18 mouse cellular contexts compared by ENCODE assay signal in the genomic region with DNA sequence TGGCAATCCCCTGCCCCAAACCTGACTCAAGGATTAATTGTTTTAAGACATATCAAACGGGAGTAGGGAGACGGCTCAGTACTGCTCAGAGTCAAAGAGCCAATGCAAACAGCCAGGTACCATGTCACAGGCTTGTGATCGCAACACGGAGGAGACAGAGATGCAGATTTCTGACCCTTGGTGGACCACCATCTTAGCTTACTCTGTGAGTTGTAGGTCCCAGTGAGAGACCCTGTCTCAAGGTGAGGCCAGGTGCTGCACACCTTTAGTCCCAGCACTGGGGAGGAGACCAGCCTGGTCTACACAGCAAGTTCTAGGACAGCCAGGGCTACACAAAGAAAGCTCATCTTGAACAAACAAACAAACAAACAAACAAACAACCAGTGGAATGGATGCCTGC. TPM values are rescaled to one million over a fixed set of nuclear protein-coding genes. Genes with fewer than 3 reads are reported as not detected.
A peak's percentile ranks its signal among the peaks of the same experiment; 100 is the strongest.
DNase-seq lines count a peak whose midpoint lies in the region; ATAC-seq and TF ChIP-seq lines count a peak whose summit lies in the region.
"Had no signal": no experiment of that assay in that cellular context is flagged by ENCODE, and none has a peak within 500 bp of the region (broad histone marks: within the 10 kb centered on the region; RNA-seq: fewer than 3 reads in every experiment).

No protein-coding gene starts in this region.

- H3K4me2 ChIP-seq in heart, embryonic 12.5 days, result no peak overlapping the region
- no peak overlapping the region for H3K4me2 ChIP-seq in liver, postnatal 0 days (ENCODE audit: low read depth, low read length)
- H3K4me2 ChIP-seq in liver, embryonic 11.5 days, result no peak overlapping the region
- no peak overlapping the region for H3K4me2 ChIP-seq in heart, embryonic 16.5 days (ENCODE audit: low read depth, low read length)
- no peak overlapping the region for H3K4me2 ChIP-seq in stomach, embryonic 15.5 days
- H3K4me2 ChIP-seq: midbrain, embryonic 12.5 days had no signal

- no peak overlapping the region for H3K9ac ChIP-seq in heart, embryonic 12.5 days
- H3K9ac ChIP-seq in liver, postnatal 0 days (replicated peaks), result no peak overlapping the region
- no peak overlapping the region for H3K9ac ChIP-seq in liver, embryonic 11.5 days (ENCODE audit: low read depth, low read length)
- no peak overlapping the region for H3K9ac ChIP-seq in heart, embryonic 16.5 days (ENCODE audit: low read length)
- H3K9ac ChIP-seq in stomach, embryonic 15.5 days, result no peak overlapping the region
- H3K9ac ChIP-seq: forebrain, postnatal 0 days; midbrain, embryonic 12.5 days had no signal

- H3K4me1 ChIP-seq in heart, embryonic 12.5 days (replicated peaks), result peaks cover 66% of the 10 kb centered on the region
- H3K4me1 ChIP-seq in liver, postnatal 0 days (ENCODE audit: insufficient read depth), result no peaks in the 10 kb centered on the region
- H3K4me1 ChIP-seq in liver, embryonic 11.5 days (replicated peaks; ENCODE audit: control insufficient read depth, insufficient read depth, low read length), result no peaks in the 10 kb centered on the region
- H3K4me1 ChIP-seq in heart, embryonic 16.5 days (ENCODE audit: control insufficient read depth, insufficient read depth, low read length), result peaks cover 18% of the 10 kb centered on the region
- H3K4me1 ChIP-seq in stomach, embryonic 15.5 days, result peaks cover 52% of the 10 kb centered on the region

- H3K27me3 ChIP-seq in heart, embryonic 12.5 days (replicated peaks), result 0 out of 2 replicates have a peak, but pooled peaks cover 3% of the 10 kb centered on the region
- H3K27me3 ChIP-seq in liver, postnatal 0 days (ENCODE audit: insufficient read depth, low read length), result no peaks in the 10 kb centered on the region
- H3K27me3 ChIP-seq in liver, embryonic 11.5 days (replicated peaks; ENCODE audit: control insufficient read depth, insufficient read depth, low read length), result peaks cover 4% of the 10 kb centered on the region; the same call in 1 of the 2 replicates
- H3K27me3 ChIP-seq in heart, embryonic 16.5 days (ENCODE audit: control insufficient read depth, insufficient read depth, low read length), result 0 out of 2 replicates have a peak, but pooled peaks cover 2% of the 10 kb centered on the region
- no peaks in the 10 kb centered on the region for H3K27me3 ChIP-seq in stomach, embryonic 15.5 days (replicated peaks)

- H3K27ac ChIP-seq in heart, embryonic 12.5 days (ENCODE audit: poor library complexity, severe bottlenecking), result peak overlapping the region; percentile 90
- peak overlapping the region; percentile 22; the same call in 1 of the 2 replicates for H3K27ac ChIP-seq in liver, postnatal 0 days (ENCODE audit: low read depth)
- no peak overlapping the region for H3K27ac ChIP-seq in liver, embryonic 11.5 days (ENCODE audit: low read depth, low read length)
- peak overlapping the region; percentile 86 for H3K27ac ChIP-seq in heart, embryonic 16.5 days (ENCODE audit: low read length)
- H3K27ac ChIP-seq in stomach, embryonic 15.5 days, result peak overlapping the region; percentile 93
- H3K27ac ChIP-seq: midbrain, embryonic 12.5 days had no signal

- H3K36me3 ChIP-seq in heart, embryonic 12.5 days, result no peaks in the 10 kb centered on the region
- H3K36me3 ChIP-seq in liver, postnatal 0 days (replicated peaks; ENCODE audit: insufficient read depth, low read length), result no peaks in the 10 kb centered on the region
- H3K36me3 ChIP-seq in liver, embryonic 11.5 days (ENCODE audit: control insufficient read depth, insufficient read depth, low read length), result no peaks in the 10 kb centered on the region
- H3K36me3 ChIP-seq in heart, embryonic 16.5 days (ENCODE audit: control insufficient read depth, insufficient read depth), result no peaks in the 10 kb centered on the region
- no peaks in the 10 kb centered on the region for H3K36me3 ChIP-seq in stomach, embryonic 15.5 days
- H3K36me3 ChIP-seq: midbrain, embryonic 12.5 days had no signal

- no peaks in the 10 kb centered on the region for H3K9me3 ChIP-seq in heart, embryonic 12.5 days (replicated peaks)
- no peaks in the 10 kb centered on the region for H3K9me3 ChIP-seq in liver, postnatal 0 days (ENCODE audit: low read length)
- no peaks in the 10 kb centered on the region for H3K9me3 ChIP-seq in liver, embryonic 11.5 days (ENCODE audit: control insufficient read depth, low read length)
- H3K9me3 ChIP-seq in heart, embryonic 16.5 days (replicated peaks; ENCODE audit: control insufficient read depth, low read length), result no peaks in the 10 kb centered on the region
- H3K9me3 ChIP-seq in stomach, embryonic 15.5 days, result no peaks in the 10 kb centered on the region
- H3K9me3 ChIP-seq: midbrain, embryonic 12.5 days had no signal

- DNase-seq in heart, postnatal 25 days (ENCODE audit: low spot score), result no peak
- DNase-seq in liver, postnatal 0 days, result no peak
- no peak for DNase-seq in liver, embryonic 11.5 days (ENCODE audit: low spot score)
- no peak for DNase-seq in right cerebral cortex, postnatal 14 days
- DNase-seq: cerebellum, adult 18-20 months; forebrain, postnatal 0 days; thymus, adult 2 months had no signal

- no peak for TF ChIP-seq EP300 in liver, postnatal 0 days (IDR thresholded peaks at IDR 0.05; ENCODE audit: low read depth)

- TF ChIP-seq CTCF in liver, postnatal 0 days (IDR thresholded peaks at IDR 0.05; ENCODE audit: low read depth), result no peak

- 77% methylated on average over 4 of the region's 4 CpGs for WGBS in heart, embryonic 12.5 days
- WGBS in liver, postnatal 0 days (ENCODE audit: insufficient replicate concordance), result 87% methylated on average over 4 of the region's 4 CpGs
- 81% methylated on average over 4 of the region's 4 CpGs for WGBS in liver, embryonic 11.5 days
- 79% methylated on average over 4 of the region's 4 CpGs for WGBS in heart, embryonic 16.5 days
- WGBS in stomach, embryonic 15.5 days, result 72% methylated on average over 4 of the region's 4 CpGs

- no peak for ATAC-seq in heart, embryonic 12.5 days (ENCODE audit: insufficient number of reproducible peaks, low FRiP score)
- ATAC-seq in liver, postnatal 0 days, result no peak
- no peak for ATAC-seq in liver, embryonic 11.5 days (replicated peaks; ENCODE audit: low FRiP score)
- ATAC-seq in heart, embryonic 16.5 days (replicated peaks; ENCODE audit: extremely low read depth, insufficient read depth, low FRiP score), result no peak
- ATAC-seq in stomach, embryonic 15.5 days (ENCODE audit: insufficient read depth, low FRiP score, low read depth), result no peak
- ATAC-seq: activated CD4-positive, CD25-positive, alpha-beta regulatory T cell, adult 4 months; forebrain, postnatal 0 days; hindbrain, embryonic 16.5 days had no signal

- intact Hi-C loops in heart, postnatal 25 days (cut with DNase I), result no loop called here

- H3K4me3 ChIP-seq in heart, embryonic 12.5 days, result no peak overlapping the region
- H3K4me3 ChIP-seq in liver, postnatal 0 days (ENCODE audit: low read depth, low read length), result no peak overlapping the region
- H3K4me3 ChIP-seq in liver, embryonic 11.5 days (ENCODE audit: low read depth, low read length), result no peak overlapping the region
- no peak overlapping the region for H3K4me3 ChIP-seq in heart, embryonic 16.5 days (ENCODE audit: low read length)
- no peak overlapping the region for H3K4me3 ChIP-seq in stomach, embryonic 15.5 days (replicated peaks)
- H3K4me3 ChIP-seq: erythroblast, embryonic 14.5 days; midbrain, embryonic 12.5 days had no signal

RNA-seq across cellular contexts. Expression of a gene that starts 10.6 kb away (rescaled TPM):
- polyA plus RNA-seq in heart, embryonic 12.5 days (2016; fragmentation: Nextera tagmentation; extraction: Ambion mirVana), result 9.5 and 10.1 TPM in 2 replicates
- 1 to 10 TPM; 7.7 to 8.5 TPM for total RNA-seq in heart, postnatal 25 days (2021)
- 0.81 and 1.6 TPM in 2 replicates for polyA plus RNA-seq in liver, postnatal 0 days (2015; fragmentation: Nextera tagmentation; extraction: Ambion mirVana)
- polyA plus RNA-seq in liver, embryonic 11.5 days (2014; fragmentation: Nextera tagmentation; extraction: Ambion mirVana), result 1.2 and 1.6 TPM in 2 replicates
- polyA plus RNA-seq in heart, embryonic 16.5 days (2015; fragmentation: Nextera tagmentation; extraction: Ambion mirVana), result 12.8 and 14.8 TPM in 2 replicates
- 19.1 and 22.7 TPM in 2 replicates for polyA plus RNA-seq in stomach, embryonic 15.5 days (2015; fragmentation: Nextera tagmentation; extraction: Ambion mirVana)
- polyA plus RNA-seq: activated CD4-positive, CD25-positive, alpha-beta regulatory T cell, adult 4 months; erythroblast, embryonic 14.5 days; midbrain, embryonic 12.5 days had no signal

RNA-seq across cellular contexts. Expression of a gene that starts 14.5 kb away (rescaled TPM):
- not detected in 2 replicates for polyA plus RNA-seq in heart, embryonic 12.5 days (2016; fragmentation: Nextera tagmentation; extraction: Ambion mirVana)
- not detected for total RNA-seq in heart, postnatal 25 days (2021)
- 0.49 TPM in 1 of 2 replicates, not detected in the other for polyA plus RNA-seq in liver, postnatal 0 days (2015; fragmentation: Nextera tagmentation; extraction: Ambion mirVana)
- not detected in 2 replicates for polyA plus RNA-seq in liver, embryonic 11.5 days (2014; fragmentation: Nextera tagmentation; extraction: Ambion mirVana)
- polyA plus RNA-seq in heart, embryonic 16.5 days (2015; fragmentation: Nextera tagmentation; extraction: Ambion mirVana), result 0.88 TPM in 1 of 2 replicates, not detected in the other
- 1.2 and 1.6 TPM in 2 replicates for polyA plus RNA-seq in stomach, embryonic 15.5 days (2015; fragmentation: Nextera tagmentation; extraction: Ambion mirVana)
- total RNA-seq: forebrain, postnatal 0 days; gastrocnemius, postnatal 36 days; layer of hippocampus, adult 18-20 months; left cerebral cortex, postnatal 14 days had no signal
- polyA plus RNA-seq: activated CD4-positive, CD25-positive, alpha-beta regulatory T cell, adult 4 months; erythroblast, embryonic 14.5 days; forebrain, postnatal 0 days; hindbrain, embryonic 16.5 days; midbrain, embryonic 12.5 days; neural tube, embryonic 11.5 days had no signal

RNA-seq across cellular contexts. Expression of a gene that starts 31.9 kb away (rescaled TPM):
- 87.5 and 91.9 TPM in 2 replicates for polyA plus RNA-seq in heart, embryonic 12.5 days (2016; fragmentation: Nextera tagmentation; extraction: Ambion mirVana)
- total RNA-seq in heart, postnatal 25 days (2021), result 10 to 100 TPM; 35.1 to 38.5 TPM
- 61.0 and 63.8 TPM in 2 replicates for polyA plus RNA-seq in liver, postnatal 0 days (2015; fragmentation: Nextera tagmentation; extraction: Ambion mirVana)
- polyA plus RNA-seq in liver, embryonic 11.5 days (2014; fragmentation: Nextera tagmentation; extraction: Ambion mirVana), result 88.6 and 92.1 TPM in 2 replicates
- 76.4 and 81.7 TPM in 2 replicates for polyA plus RNA-seq in heart, embryonic 16.5 days (2015; fragmentation: Nextera tagmentation; extraction: Ambion mirVana)
- 122 and 135 TPM in 2 replicates for polyA plus RNA-seq in stomach, embryonic 15.5 days (2015; fragmentation: Nextera tagmentation; extraction: Ambion mirVana)

RNA-seq across cellular contexts. Expression of a gene that starts 33.3 kb away (rescaled TPM):
- polyA plus RNA-seq in heart, embryonic 12.5 days (2016; fragmentation: Nextera tagmentation; extraction: Ambion mirVana), result not detected in 2 replicates
- not detected for total RNA-seq in heart, postnatal 25 days (2021)
- polyA plus RNA-seq in liver, postnatal 0 days (2015; fragmentation: Nextera tagmentation; extraction: Ambion mirVana), result not detected in 2 replicates
- not detected in 2 replicates for polyA plus RNA-seq in liver, embryonic 11.5 days (2014; fragmentation: Nextera tagmentation; extraction: Ambion mirVana)
- not detected in 2 replicates for polyA plus RNA-seq in heart, embryonic 16.5 days (2015; fragmentation: Nextera tagmentation; extraction: Ambion mirVana)
- polyA plus RNA-seq in stomach, embryonic 15.5 days (2015; fragmentation: Nextera tagmentation; extraction: Ambion mirVana), result not detected in 2 replicates
- total RNA-seq: forebrain, postnatal 0 days; gastrocnemius, postnatal 36 days; layer of hippocampus, adult 18-20 months; left cerebral cortex, postnatal 14 days had no signal
- polyA plus RNA-seq: activated CD4-positive, CD25-positive, alpha-beta regulatory T cell, adult 4 months; erythroblast, embryonic 14.5 days; forebrain, postnatal 0 days; hindbrain, embryonic 16.5 days; midbrain, embryonic 12.5 days; neural tube, embryonic 11.5 days; thymus, adult 2 months had no signal

RNA-seq across cellular contexts. Expression of a gene that starts 38.2 kb away (rescaled TPM):
- not detected in 2 replicates for polyA plus RNA-seq in heart, embryonic 12.5 days (2016; fragmentation: Nextera tagmentation; extraction: Ambion mirVana)
- total RNA-seq in heart, postnatal 25 days (2021), result not detected
- polyA plus RNA-seq in liver, postnatal 0 days (2015; fragmentation: Nextera tagmentation; extraction: Ambion mirVana), result not detected in 2 replicates
- polyA plus RNA-seq in liver, embryonic 11.5 days (2014; fragmentation: Nextera tagmentation; extraction: Ambion mirVana), result not detected in 2 replicates
- polyA plus RNA-seq in heart, embryonic 16.5 days (2015; fragmentation: Nextera tagmentation; extraction: Ambion mirVana), result not detected in 2 replicates
- not detected in 2 replicates for polyA plus RNA-seq in stomach, embryonic 15.5 days (2015; fragmentation: Nextera tagmentation; extraction: Ambion mirVana)
- total RNA-seq: forebrain, postnatal 0 days; gastrocnemius, postnatal 36 days; layer of hippocampus, adult 18-20 months; left cerebral cortex, postnatal 14 days had no signal
- polyA plus RNA-seq: activated CD4-positive, CD25-positive, alpha-beta regulatory T cell, adult 4 months; erythroblast, embryonic 14.5 days; forebrain, postnatal 0 days; hindbrain, embryonic 16.5 days; midbrain, embryonic 12.5 days; neural tube, embryonic 11.5 days; thymus, adult 2 months had no signal
